Mouse (Mus musculus) left cerebral cortex, adult 2 months (tissue): Measurements from ENCODE around the gene Eva1b. TPM values are rescaled to one million over a fixed set of nuclear protein-coding genes. Genes with fewer than 3 reads are reported as not detected.
A peak's percentile ranks its signal among the peaks of the same experiment; 100 is the strongest.

Experiments
- DNase-seq, 2 experiments: peaks; one replicate each; pipeline ENCODE4 v3.0.0; 2021 to 2022; ENCODE audit warnings: low spot score in 2 of 2, mixed read lengths in 1 of 2; ENCODE audit errors: extremely low spot score in 1 of 2
- H3K27ac ChIP-seq: fragments of 200-600 bp; 2 replicates; pipeline ENCODE4 v1.8.1; 2022
- H3K4me3 ChIP-seq: fragments of 200-600 bp; 2 replicates; pipeline ENCODE4 v1.8.1; 2022
- CTCF ChIP-seq: fragments of 200-600 bp; IDR thresholded peaks from 2 replicates; pipeline ENCODE4 v1.8.1; 2022; ENCODE audit warnings: antibody characterized with exemption, mild to moderate bottlenecking, moderate library complexity
- intact Hi-C: fragments of 180-260 bp; cut with DNase I; formaldehyde crosslinking; loops from one replicate; pipeline ENCODE4 v1.15.1; 2025
- total RNA-seq, 2 experiments: library from RNA; stranded (reverse); gene quantifications; 2 replicates each; pipeline ENCODE4 v1.2.3; 2021

The Eva1b gene
- total RNA-seq, 2 experiments from 2014 or later: 3.1 to 3.8 TPM

DNA sequence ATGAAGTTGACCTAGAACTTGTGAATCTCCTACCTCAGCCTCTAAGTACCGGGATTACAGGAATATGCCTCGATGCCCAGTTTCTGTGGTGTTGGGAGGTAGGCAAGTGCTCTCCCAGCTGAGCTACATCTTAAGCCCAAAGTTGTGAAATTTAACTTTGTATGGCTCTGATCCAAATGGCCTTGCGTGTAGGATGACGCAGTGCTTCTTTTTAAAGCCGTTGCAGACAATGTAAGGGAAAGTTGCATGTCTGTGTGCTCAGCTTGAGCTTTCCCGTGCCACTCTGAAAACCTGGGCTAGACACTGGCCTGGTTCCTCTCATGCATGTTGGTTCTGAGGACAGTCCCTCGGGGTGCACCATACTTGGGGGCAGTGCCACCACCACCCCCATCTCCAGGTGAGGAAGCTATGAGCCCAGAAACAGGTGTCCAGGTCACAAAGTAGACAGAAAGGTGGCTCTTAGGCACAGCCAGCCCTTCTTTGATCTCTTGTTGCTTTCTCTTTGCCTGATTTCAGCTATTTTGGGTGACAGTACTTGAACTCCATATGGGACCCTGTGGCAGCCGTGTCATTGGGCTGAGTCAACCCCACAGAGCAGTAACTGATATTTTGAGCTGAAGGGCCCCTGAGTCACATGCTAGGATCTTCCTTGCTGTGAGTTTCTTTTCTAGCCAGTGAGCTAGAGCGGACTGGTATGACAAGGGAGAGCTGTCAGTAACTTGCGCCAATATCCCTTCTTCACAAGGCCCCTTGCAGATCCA, 37.8 kb upstream of the Eva1b start:
- Histone ChIP-seq H3K4me3 (no peak overlapping the region), H3K27ac (peak overlapping the region; percentile 90)
- intact Hi-C loops: no loop called here
- no peak for DNase-seq
- TF ChIP-seq CTCF: no peak

DNA sequence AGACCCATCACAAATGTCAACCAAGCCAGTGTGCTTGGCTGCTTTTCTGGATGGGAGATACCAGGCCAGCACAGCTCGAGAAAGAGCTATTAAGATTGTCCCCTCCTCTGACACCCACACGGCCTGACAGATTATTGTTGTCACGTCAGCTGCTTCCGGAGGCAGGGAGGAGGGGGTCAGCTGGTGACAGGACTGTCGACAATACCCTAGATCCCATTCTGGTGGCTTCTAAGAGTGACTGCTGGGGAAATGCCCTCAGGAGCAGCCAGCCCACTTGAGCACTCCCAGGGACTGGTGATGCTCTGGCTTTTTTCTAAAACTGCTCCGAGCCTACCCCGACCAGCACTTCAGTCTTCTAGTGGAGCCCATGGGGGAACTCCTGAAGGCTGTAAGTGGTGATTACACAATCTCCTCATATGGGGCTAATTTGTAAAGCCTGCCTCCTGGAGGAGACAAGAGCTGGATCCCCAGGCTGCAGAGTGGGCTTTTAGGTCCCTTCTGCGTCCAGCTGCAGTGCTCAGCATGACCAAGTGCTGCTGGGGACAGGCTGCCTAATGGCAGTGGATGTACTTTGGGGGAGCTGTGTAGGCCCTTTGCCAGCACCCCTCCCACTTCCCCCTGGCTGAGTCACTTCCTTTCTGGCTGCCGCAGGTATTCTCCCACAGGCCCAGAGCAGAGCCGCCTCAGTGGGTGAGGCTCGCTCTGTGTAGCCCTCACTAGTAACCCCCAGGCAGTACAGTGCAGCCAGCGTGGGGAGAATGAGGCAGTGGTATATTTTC, 37.0 kb upstream of the Eva1b start:
- H3K4me3 ChIP-seq: peak overlapping the region; percentile 1
- H3K27ac ChIP-seq: peak overlapping the region; percentile 90
- TF ChIP-seq CTCF: no peak; the same call in none of the 2 replicates
- intact Hi-C loops: no loop called here
- peak; percentile 80 to 85 for DNase-seq

DNA sequence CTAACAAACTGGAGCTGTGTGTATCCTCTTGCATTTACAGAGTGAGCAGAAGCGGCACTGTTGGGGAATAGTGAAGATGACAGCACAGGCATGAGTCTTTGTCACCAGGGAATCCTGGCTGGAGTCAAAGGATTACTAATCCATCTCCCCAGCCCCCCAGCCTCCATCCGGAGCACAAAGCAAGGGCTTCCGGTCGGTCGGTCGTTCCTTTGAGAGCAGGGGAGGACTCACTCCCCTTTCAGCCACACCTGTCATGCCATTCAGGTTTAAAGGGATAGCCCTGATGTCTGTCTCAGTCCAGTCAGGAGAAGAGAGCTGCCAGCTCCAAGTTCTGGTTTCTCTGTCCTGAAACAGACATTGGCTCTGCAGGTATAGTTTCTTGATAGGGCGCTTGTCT, 36.4 kb upstream of the Eva1b start:
- intact Hi-C loops: no loop called here
- TF ChIP-seq CTCF: no peak
- peak overlapping the region; percentile 90 for H3K27ac ChIP-seq
- peak overlapping the region; percentile 1 for H3K4me3 ChIP-seq
- DNase-seq: no peak

DNA sequence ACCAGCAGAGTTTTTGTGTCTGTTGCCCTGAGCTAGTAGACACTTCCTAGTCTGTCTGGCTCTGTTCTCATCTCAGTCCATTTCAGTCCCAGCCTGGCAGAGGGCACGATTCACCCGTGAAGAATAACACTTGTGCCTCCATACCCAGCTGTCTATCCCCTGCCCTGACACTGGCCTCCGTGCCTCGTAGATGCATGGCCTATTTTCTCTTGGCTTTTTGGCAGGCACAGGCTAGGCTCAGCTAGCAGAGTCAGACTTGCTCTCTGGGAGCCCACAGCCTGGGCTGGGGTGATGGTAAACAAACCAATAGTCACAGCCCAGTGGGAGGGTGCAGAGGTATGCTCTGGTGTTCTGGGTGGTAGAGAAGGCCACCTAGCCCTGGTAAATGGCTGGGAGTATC, 34.3 kb upstream of the Eva1b start:
- Histone ChIP-seq H3K4me3 (no peak overlapping the region), H3K27ac (peak overlapping the region; percentile 38)
- intact Hi-C loops: loop anchor here (1.0 kb wide), 1 partner anchor 27 kb away; no protein-coding TSS in a partner anchor
- no peak for TF ChIP-seq CTCF
- DNase-seq: no peak

DNA sequence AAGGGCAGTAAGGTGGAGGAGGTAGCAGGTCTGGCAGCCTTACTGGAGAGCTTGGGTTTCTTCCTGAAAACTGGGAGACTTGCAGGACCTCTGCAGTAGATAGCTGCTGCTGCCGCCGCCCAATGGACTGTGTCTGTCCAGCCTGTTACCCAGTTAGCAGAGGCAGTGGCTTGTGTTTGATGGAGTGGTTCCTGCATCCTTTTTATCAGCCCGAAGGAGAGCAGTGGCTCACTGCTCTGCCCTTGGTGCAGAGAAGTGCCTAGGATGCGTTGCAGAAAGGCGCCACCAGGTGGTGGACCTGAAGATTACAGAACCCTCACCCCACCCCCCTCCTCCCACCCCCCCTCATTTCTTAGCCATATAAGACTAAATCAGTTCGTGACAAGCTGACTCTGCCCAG, 33.6 kb upstream of the Eva1b start:
- peak overlapping the region; percentile 38; the same call in 1 of the 2 replicates for H3K27ac ChIP-seq
- H3K4me3 ChIP-seq: no peak overlapping the region
- intact Hi-C loops: loop anchor here (1.0 kb wide), 1 partner anchor 28 kb away; no protein-coding TSS in a partner anchor
- peak; percentile 77 for TF ChIP-seq CTCF
- peak in 1 of 2 experiments; percentile 51 for DNase-seq

DNA sequence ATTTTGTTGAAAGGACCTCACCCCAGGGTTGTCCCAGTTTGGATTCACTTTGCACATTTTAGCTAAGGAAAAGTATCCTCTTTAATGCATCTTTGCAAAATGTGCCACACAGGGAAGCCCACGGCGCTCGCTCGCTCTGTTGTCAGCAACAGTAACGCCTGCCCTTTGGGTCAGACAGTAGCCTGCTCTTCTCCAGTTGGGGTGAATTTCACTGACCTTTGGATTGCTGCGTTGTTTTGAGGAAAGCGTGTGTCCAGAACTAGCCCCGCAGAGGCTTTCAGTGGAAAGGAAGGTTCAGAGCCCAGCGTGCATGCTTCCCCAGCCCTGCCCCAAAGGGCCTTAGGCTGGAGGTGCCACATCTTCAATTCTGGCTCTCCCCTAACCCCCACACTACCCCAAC, 32.1 kb upstream of the Eva1b start:
- no peak for TF ChIP-seq CTCF
- no peak overlapping the region for H3K27ac ChIP-seq
- no peak overlapping the region for H3K4me3 ChIP-seq
- DNase-seq: no peak
- intact Hi-C loops: no loop called here

DNA sequence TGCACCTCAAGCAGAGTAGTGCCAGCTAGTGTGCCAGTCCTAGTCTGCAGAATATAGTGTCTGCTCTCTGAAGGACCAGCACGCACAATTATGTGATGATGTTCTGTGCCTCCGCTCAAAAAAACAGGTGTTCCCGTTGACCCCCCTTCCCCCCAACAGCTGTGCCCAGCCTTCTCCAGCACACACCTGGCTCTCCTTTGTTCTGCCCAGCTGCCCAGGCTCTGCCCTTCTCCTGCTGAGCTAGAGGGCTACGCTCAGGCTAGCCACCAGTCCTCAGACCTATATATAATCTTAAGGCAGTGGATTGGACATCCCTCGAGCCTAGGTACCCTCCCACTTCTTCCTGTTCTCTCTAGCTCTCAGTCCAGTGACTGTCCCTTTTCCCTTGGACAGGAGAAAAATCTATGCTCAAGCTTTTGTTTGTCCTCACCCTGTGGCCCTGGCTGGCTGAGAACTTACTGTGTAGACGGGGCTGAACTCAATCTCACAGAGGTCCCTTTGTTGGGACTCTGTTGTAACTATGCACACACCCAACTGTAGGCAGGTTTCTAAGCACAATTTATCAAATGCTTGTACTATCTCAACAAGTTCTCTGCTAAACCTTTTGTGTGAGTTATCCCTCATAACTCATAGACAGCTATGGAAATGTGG, 31.5 kb upstream of the Eva1b start:
- intact Hi-C loops: no loop called here
- no peak for DNase-seq
- Histone ChIP-seq H3K4me3 (no peak overlapping the region), H3K27ac (no peak overlapping the region)
- TF ChIP-seq CTCF: no peak

DNA sequence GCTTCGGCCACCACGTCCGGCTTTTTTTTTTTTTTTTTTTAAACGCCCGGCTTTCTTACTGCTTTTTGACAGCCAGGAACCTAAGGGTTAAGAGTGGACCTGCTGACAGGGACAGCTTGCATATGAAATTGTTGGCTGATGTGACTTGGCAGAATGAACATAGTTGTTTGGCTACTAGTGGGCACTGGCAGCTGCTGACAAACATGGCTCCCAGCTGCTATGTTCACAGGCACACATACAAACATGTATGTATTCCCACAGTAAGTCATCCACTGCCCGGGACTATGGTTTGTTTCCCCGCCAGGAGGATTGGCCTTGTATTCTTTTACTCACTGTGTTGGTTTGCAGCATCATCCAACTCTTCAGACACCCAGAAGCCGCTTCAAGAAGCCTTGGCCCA, 30.4 kb upstream of the Eva1b start:
- DNase-seq: no peak
- intact Hi-C loops: no loop called here
- Histone ChIP-seq H3K27ac (no peak overlapping the region), H3K4me3 (no peak overlapping the region)
- TF ChIP-seq CTCF: no peak

DNA sequence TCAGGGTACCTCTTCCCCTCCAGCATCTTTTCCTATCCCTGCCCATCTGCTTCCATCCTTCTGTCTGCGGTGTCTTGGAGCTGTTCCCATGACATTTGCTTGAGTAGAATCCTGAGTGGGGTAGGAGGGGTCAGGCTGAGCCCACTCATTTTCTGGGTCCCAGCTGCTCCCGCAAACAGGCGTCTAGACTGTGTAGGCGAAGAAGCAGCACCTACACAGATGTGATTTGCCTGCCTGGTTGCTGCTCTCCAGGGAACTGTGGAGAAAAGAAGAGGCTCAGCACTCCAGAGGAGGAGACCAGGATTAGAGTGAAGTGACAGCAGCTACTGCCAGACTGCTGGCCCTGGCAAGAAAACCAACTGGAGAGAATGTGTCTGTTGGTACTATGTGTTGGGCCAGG, 28.9 kb upstream of the Eva1b start:
- no peak for TF ChIP-seq CTCF
- no peak overlapping the region for H3K4me3 ChIP-seq
- intact Hi-C loops: no loop called here
- no peak overlapping the region; the same call in 1 of the 2 replicates for H3K27ac ChIP-seq
- DNase-seq: peak; percentile 67 to 70

DNA sequence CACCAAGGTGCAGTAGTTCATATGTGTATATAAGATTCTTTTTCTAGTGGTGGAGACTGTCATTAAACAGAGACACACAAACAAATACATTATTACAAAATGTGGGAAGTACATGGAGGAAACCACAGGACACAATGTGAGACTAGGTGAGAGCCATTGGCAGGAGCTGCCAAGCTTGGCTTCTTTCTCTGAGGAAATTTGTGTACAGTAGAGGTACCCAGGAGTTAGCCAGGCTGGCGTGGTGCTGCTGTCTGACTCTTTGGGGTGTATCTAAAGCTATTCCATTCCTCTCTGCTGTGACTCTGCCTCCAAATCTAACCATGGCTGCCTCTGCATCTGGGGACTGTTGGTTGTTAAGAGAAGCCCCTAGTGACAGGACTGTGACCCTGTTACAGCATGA, 28.5 kb upstream of the Eva1b start:
- no peak overlapping the region; the same call in 1 of the 2 replicates for H3K27ac ChIP-seq
- intact Hi-C loops: no loop called here
- H3K4me3 ChIP-seq: no peak overlapping the region
- no peak for TF ChIP-seq CTCF
- no peak for DNase-seq

DNA sequence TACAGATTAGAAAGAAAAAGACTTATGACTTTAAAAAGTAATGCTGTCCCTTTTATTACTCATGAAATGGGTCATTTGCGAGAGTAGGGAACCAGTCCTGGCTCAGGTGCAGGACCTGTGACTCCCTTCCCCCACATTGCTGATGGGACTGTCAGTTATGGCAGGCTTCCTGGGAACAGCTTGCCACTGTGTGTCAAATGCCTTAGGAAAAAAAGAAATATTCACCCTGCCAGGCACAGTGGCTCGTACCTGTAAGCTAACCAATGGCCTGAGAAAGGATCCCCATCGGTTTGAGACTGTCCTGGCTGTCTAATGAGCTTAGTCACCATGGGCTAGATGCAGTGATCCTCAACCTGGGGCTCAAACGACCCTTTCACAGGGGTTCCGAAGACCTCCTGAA, 27.5 kb upstream of the Eva1b start:
- intact Hi-C loops: no loop called here
- TF ChIP-seq CTCF: no peak
- DNase-seq: no peak
- no peak overlapping the region for H3K4me3 ChIP-seq
- no peak overlapping the region for H3K27ac ChIP-seq

DNA sequence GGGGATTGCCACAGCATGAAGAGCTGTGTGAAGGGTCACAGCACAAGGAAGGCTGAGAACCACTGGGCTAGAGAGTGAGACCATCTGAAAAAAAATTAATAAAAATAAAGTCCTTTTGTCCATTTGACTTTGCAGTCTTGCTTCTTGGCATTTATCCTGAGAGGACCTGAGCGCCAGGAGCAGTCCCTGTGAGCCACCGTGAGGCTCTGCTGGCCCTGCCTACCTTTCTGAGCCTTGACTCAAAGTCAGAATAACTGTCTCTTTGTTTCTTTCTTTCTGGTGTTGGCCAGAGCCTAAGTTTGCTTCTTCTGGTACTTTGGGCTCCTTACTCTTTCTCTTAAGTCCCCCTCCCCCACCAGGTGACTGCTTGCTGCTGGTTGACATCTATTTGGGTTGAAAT, 27.0 kb upstream of the Eva1b start:
- no peak for TF ChIP-seq CTCF
- no peak for DNase-seq
- intact Hi-C loops: no loop called here
- Histone ChIP-seq H3K4me3 (no peak overlapping the region), H3K27ac (no peak overlapping the region)
